Mouse (Mus musculus): ENCODE data around the gene Snd1. TPM values are rescaled to one million over a fixed set of nuclear protein-coding genes. Genes with fewer than 3 reads are reported as not detected.

The Snd1 gene
- total and polyA plus RNA-seq, 3 experiments = 83.7 to 377 (median 210) TPM

DNA sequence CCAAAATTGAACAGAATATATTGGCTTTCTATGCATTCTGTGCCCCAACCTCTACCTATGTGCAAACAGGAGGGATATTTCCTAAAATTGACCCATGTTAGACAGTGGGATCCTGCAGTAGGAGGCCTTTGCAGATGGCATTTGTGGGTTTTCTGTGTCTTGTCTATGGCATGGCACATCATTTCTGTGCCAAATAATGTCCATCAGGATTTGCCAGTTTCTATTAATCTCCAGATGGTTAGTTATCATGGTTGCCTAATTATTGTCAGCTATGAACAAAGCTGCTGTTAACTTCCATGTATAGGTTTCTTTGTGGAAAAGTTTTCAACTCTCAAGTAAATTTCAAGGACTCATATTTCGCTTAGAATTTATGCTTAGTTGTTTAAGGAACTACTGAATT lies 192.6 kb downstream of the Snd1 start:
- in situ Hi-C loops (cut with MboI; ENCODE audit: low pct_ligation_motif_present, low pct_unique_long_range_greater_than_20kb, low sequenced_read_pairs) = no loop called here
- DNase-seq (ENCODE audit: extremely low read depth) = no peak

DNA sequence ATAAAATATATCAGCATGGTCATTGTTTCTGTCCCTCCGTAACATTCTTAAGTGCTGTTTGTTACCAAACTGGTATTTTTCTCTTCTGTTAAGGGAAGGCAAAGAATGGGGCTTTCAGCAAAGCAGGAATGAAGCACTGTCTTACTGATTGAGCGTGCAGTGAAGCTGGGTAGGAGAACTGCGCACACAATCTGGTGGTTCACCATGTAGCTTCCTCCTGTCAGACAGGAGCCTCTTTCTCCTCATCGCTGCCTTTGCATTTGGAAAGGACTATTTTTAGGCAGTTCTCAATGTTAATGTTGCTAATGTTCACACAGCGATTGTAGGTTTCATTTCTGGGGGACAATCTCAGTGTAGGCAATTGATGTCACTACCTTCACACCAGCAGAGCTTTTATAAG lies 194.3 kb downstream of the Snd1 start:
- Histone ChIP-seq H3K27me3 (replicated peaks) (no peaks in the 10 kb centered on the region), H3K36me3 (replicated peaks in 1 of 2; ENCODE audit: control insufficient read depth in 1 of 2, insufficient read depth in 1 of 2, low read length in 1 of 2) (peaks cover 26 to 68% of the 10 kb centered on the region in 2 experiments), H3K4me2 (ENCODE audit: insufficient read depth, low read depth, poor library complexity, severe bottlenecking) (no peak overlapping the region), H3K4me1 (ENCODE audit: control insufficient read depth in 1 of 2, insufficient read depth in 2 of 2) (peaks cover 4 to 26% of the 10 kb centered on the region in 2 experiments; a peak in 3 of 4 replicates), H3K27ac (ENCODE audit: insufficient read depth, low read depth) (no peak overlapping the region), H3K9me3 (replicated peaks; ENCODE audit: low read length) (no peaks in the 10 kb centered on the region), H3K9ac (ENCODE audit: insufficient read depth, low read depth) (no peak overlapping the region), H3K79me2 (replicated peaks; ENCODE audit: control insufficient read depth, extremely low read depth, insufficient read depth, poor library complexity, severe bottlenecking) (peaks cover 12% of the 10 kb centered on the region; the same call in 1 of the 2 replicates), H3K4me3 (replicated peaks in 1 of 3; ENCODE audit: low read depth in 2 of 3, low read length in 2 of 3, poor library complexity in 1 of 3) (no peak overlapping the region)
- dilution Hi-C loops (cut with MboI; ENCODE audit: extremely low pct_ligation_motif_present, extremely low pct_unique_long_range_greater_than_20kb, low sequenced_read_pairs) (no loop called here), in situ Hi-C loops (cut with MboI; ENCODE audit: low pct_ligation_motif_present, low pct_unique_long_range_greater_than_20kb, low sequenced_read_pairs) (no loop called here)
- DNase-seq (ENCODE audit: extremely low read depth) = no peak
- TF ChIP-seq POLR2A (IDR thresholded peaks at IDR 0.05; ENCODE audit: low read depth, low read length) (0 out of 2 replicates have a peak, but pooled peaks have one; percentile 6), NRF1 (IDR thresholded peaks at IDR 0.05; ENCODE audit: low read depth, low read length) (no peak), PAX5 (IDR thresholded peaks at IDR 0.05; ENCODE audit: low read length) (no peak)

More for the DNA sequence above, 192.6 kb downstream of the Snd1 start:
- H3K9me3 ChIP-seq (replicated peaks; ENCODE audit: low read length) = no peaks in the 10 kb centered on the region
- dilution Hi-C loops (cut with MboI; ENCODE audit: extremely low pct_ligation_motif_present, extremely low pct_unique_long_range_greater_than_20kb, low sequenced_read_pairs) = no loop called here
- H3K36me3 ChIP-seq (replicated peaks in 1 of 2; ENCODE audit: control insufficient read depth in 1 of 2, insufficient read depth in 1 of 2, low read length in 1 of 2) = peaks cover 26 to 67% of the 10 kb centered on the region in 2 experiments
- H3K27me3 ChIP-seq (replicated peaks) = no peaks in the 10 kb centered on the region
- peaks cover 4 to 20% of the 10 kb centered on the region in 2 experiments; a peak in 3 of 4 replicates for H3K4me1 ChIP-seq (ENCODE audit: control insufficient read depth in 1 of 2, insufficient read depth in 2 of 2)
- TF ChIP-seq HCFC1 (IDR thresholded peaks at IDR 0.05; ENCODE audit: low read depth, low read length) (no peak), USF1 (IDR thresholded peaks at IDR 0.05; ENCODE audit: low read depth, low read length) (no peak), MAFK (IDR thresholded peaks at IDR 0.05; ENCODE audit: insufficient replicate concordance, low read length) (no peak), USF2 (conservative IDR thresholded peaks at IDR 0.05; ENCODE audit: low read depth, low read length) (no peak), CTCF (conservative IDR thresholded peaks at IDR 0.05 in 1 of 2, IDR thresholded peaks at IDR 0.05 in 1 of 2; ENCODE audit: low read depth in 2 of 2, low read length in 2 of 2) (no peak), ZNF384 (IDR thresholded peaks at IDR 0.05; ENCODE audit: low read depth, low read length) (no peak)
- H3K4me3 ChIP-seq (replicated peaks in 1 of 3; ENCODE audit: low read depth in 2 of 3, low read length in 2 of 3, poor library complexity in 1 of 3) = no peak overlapping the region
- no peak overlapping the region for H3K4me2 ChIP-seq (ENCODE audit: insufficient read depth, low read depth, poor library complexity, severe bottlenecking)
- H3K27ac ChIP-seq (ENCODE audit: insufficient read depth, low read depth) = no peak overlapping the region
- no peak overlapping the region for H3K9ac ChIP-seq (ENCODE audit: insufficient read depth, low read depth)
- H3K79me2 ChIP-seq (replicated peaks; ENCODE audit: control insufficient read depth, extremely low read depth, insufficient read depth, poor library complexity, severe bottlenecking) = peaks cover 12% of the 10 kb centered on the region; the same call in 1 of the 2 replicates

DNA sequence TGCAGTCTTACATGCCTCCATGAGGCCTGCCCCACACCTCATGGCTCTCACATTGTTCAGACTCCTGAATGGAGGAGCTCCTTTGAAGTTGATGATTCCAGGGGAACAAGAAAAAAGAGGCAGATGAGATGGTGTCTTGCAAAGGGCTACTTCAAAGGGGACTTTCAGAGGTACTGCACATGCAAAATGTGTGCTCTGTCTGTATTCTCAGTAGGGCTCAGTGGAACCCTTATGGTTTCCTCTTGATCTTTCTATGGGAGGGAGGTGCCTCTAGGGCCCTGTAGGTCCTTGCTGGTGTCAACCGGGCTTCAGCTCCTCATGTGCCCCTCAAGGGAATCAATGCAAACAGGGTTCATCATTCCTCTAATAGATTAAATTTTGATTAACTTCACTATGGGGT lies 197.4 kb downstream of the Snd1 start:
- H3K9me3 ChIP-seq (replicated peaks; ENCODE audit: low read length) = no peaks in the 10 kb centered on the region
- no peak for TF ChIP-seq USF2 (conservative IDR thresholded peaks at IDR 0.05; ENCODE audit: low read depth, low read length)
- TF ChIP-seq MAX (IDR thresholded peaks at IDR 0.05; ENCODE audit: low read length) = peak; percentile 32; the same call in 1 of the 2 replicates
- no peak for TF ChIP-seq MXI1 (IDR thresholded peaks at IDR 0.05; ENCODE audit: low read depth, low read length)
- peak; percentile 46 for TF ChIP-seq BHLHE40 (IDR thresholded peaks at IDR 0.05; ENCODE audit: low read depth, low read length)
- in situ Hi-C loops (cut with MboI; ENCODE audit: low pct_ligation_motif_present, low pct_unique_long_range_greater_than_20kb, low sequenced_read_pairs) = no loop called here
- H3K4me2 ChIP-seq (ENCODE audit: insufficient read depth, low read depth, poor library complexity, severe bottlenecking) = no peak overlapping the region
- peaks cover 26 to 69% of the 10 kb centered on the region in 2 experiments for H3K36me3 ChIP-seq (replicated peaks in 1 of 2; ENCODE audit: control insufficient read depth in 1 of 2, insufficient read depth in 1 of 2, low read length in 1 of 2)
- no peak overlapping the region for H3K9ac ChIP-seq (ENCODE audit: insufficient read depth, low read depth)
- dilution Hi-C loops (cut with MboI; ENCODE audit: extremely low pct_ligation_motif_present, extremely low pct_unique_long_range_greater_than_20kb, low sequenced_read_pairs) = no loop called here
- H3K79me2 ChIP-seq (replicated peaks; ENCODE audit: control insufficient read depth, extremely low read depth, insufficient read depth, poor library complexity, severe bottlenecking) = peaks cover 2% of the 10 kb centered on the region; the same call in 1 of the 2 replicates
- peak overlapping the region; percentile 77 for H3K27ac ChIP-seq (ENCODE audit: insufficient read depth, low read depth)
- H3K27me3 ChIP-seq (replicated peaks) = no peaks in the 10 kb centered on the region
- H3K4me1 ChIP-seq (ENCODE audit: control insufficient read depth in 1 of 2, insufficient read depth in 2 of 2) = peaks cover 4 to 26% of the 10 kb centered on the region in 2 experiments; a peak in 3 of 4 replicates
- DNase-seq (ENCODE audit: extremely low read depth) = peak; percentile 39
- H3K4me3 ChIP-seq (replicated peaks in 1 of 3; ENCODE audit: low read depth in 2 of 3, low read length in 2 of 3, poor library complexity in 1 of 3) = no peak overlapping the region
